Mouse (Mus musculus): ENCODE measurements at regions not wholly inside any gene's neighbourhood (a gene's known extent, or its start where the extent isn't known, plus 50 kb on each side); places are given as distances from the start of the nearest gene placed in this dataset.
A peak's percentile ranks its signal among the peaks of the same experiment; 100 is the strongest.
"Not testable (repeated sequence)": the region's sequence is repeated elsewhere in the genome, so short reads cannot be mapped to it uniquely, and the experiment has no call there.

DNA sequence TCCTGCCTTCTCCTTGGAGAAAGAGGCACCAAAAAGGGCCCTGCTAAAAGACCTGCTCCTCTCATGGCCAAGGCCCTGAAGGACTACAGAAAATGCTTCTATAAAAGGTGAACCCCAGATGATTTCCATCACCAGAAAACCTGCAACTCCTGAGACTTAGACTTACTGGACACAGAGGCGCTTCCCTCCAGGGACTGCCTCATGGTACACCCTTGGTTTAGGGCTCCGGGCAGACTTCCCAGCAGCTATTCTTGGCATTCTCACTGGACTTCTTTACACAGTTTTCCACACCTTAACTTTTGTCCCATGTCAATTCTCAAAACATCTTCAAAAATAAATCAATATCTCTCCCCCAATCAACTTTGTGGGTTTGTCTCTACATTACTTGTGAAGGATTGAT is 393.2 kb downstream of the Gpm6a start:
- DNase-seq, result not testable (repeated sequence)

- peak in 1 of 2 experiments; percentile 5 for DNase-seq
Measured at GRCm38 (mm10) chr8:55359851-55360250, 405.2 kb downstream of the Gpm6a start.

DNA sequence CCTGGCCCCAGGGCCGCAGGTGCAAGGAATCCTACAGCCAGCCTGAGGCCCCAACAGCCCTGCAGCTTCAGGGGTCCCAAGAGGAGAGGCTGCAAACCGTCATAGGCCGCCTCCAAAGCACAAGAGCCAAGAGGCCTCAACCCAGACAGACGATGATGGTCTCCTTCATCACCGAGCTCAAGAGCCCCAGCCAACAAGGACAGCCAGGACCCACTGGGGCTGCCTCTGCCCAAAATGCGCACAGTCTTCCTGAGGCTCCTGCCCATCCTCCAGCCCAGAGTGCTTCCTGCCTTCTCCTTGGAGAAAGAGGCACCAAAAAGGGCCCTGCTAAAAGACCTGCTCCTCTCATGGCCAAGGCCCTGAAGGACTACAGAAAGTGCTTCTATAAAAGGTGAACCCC is 412.8 kb downstream of the Gpm6a start:
- not testable (repeated sequence) for DNase-seq

- DNase-seq, result no peak
Measured at GRCm38 (mm10) chr8:55397046-55397445, 442.4 kb downstream of the Gpm6a start.

DNA sequence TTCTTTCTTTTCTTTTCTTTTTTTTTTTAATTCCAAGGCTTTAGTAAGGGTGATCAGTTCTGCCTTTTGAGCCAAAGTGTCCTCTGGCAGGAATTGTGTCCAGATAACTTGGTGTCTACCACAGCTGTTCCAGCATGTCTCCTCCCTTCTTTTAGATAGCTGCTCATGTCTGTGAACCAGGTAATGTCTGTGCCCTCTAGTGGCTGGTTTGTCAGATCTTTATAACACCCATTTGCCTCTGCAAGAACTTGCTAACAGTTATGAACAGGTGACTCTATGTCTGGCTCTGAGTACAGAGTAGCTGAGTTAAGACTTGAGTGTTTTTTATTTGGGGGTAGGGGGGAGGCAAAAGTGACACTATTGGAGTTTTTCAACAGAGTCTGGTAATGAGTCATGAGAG is 443.7 kb downstream of the Gpm6a start:
- no peak for DNase-seq

DNA sequence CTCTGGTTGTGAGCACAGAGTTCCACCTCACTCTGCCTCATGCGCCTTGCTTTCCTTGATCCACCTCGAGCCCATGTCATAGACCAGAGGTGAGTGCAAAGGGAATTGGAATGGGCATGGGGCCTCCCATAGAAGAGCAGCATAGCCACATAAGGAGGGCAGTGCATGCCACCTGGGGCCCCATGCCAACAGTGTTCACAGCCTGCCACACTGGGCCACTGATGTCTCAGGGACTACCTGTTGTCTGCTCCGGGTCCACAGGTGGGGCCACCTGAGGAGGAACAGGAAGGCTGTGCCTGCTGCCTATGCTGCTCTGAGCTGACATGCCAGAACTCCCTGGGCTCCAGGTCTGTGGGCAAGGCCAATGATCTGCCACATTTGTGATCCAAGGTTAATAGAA is 445.8 kb downstream of the Gpm6a start:
- DNase-seq, result no peak

GRCm38 (mm10) chr8:55406903-55407302 is 452.3 kb downstream of the Gpm6a start:
- not testable (repeated sequence) for DNase-seq

All from layer of hippocampus, postnatal 36 days (tissue).